In genomic region chr1:54778151-54778550, GRCm38 (mm10) we compare ENCODE assay signal across 13 mouse cellular contexts.
DNase-seq lines count a peak whose midpoint lies in the region.
"Had no signal": no experiment of that assay in that cellular context is flagged by ENCODE, and none has a peak within 500 bp of the region (broad histone marks: within the 10 kb centered on the region; RNA-seq: fewer than 3 reads in every experiment).

No protein-coding gene starts in this region.

- DNase-seq in adrenal gland, adult 2 months: peak; percentile 34
- DNase-seq in adrenal gland, postnatal 4 days (ENCODE audit: low spot score in 2 of 2): no peak
- DNase-seq in heart, adult 11 months: peak; percentile 77
- DNase-seq in heart, adult 8-10 months (ENCODE audit: low spot score): no peak
- DNase-seq in adrenal gland, postnatal 25 days: peak; percentile 15
- no peak for DNase-seq in spleen, adult 12 weeks (ENCODE audit: low spot score)
- DNase-seq in lung, adult 18-20 months: no peak
- DNase-seq: cerebellum, adult 11-12 months; cerebellum, adult 2 months; cerebellum, adult 9-10 months; cerebellum, postnatal 10 days; cerebellum, postnatal 25 days; forebrain, postnatal 0 days had no signal

Comparison
In these comparisons a context has a peak if more than half of its experiments do, and no peak if none do; other contexts are left out.
1. DNase-seq: peak in adrenal gland, adult 2 months (single experiment), heart, adult 11 months (single experiment) and adrenal gland, postnatal 25 days (single experiment); none in adrenal gland, postnatal 4 days (0 of 2), heart, adult 8-10 months (single experiment), spleen, adult 12 weeks (single experiment) and lung, adult 18-20 months (0 of 2).